7 mouse cellular contexts compared by ENCODE assay signal in genomic region chr14:23529720-23530119, GRCm38 (mm10).
DNase-seq lines count a peak whose midpoint lies in the region; ATAC-seq and TF ChIP-seq lines count a peak whose summit lies in the region.

No protein-coding gene starts in this region.

- peak; percentile 31; the same call in 1 of the 2 replicates for ATAC-seq in embryonic facial prominence, embryonic 14.5 days (ENCODE audit: low read depth)
- no peak for ATAC-seq in limb, embryonic 12.5 days (ENCODE audit: insufficient number of reproducible peaks, insufficient read depth, low FRiP score, low TSS enrichment, low read depth)

- no peak overlapping the region for H3K4me3 ChIP-seq in bone marrow, adult 2 months (replicated peaks; ENCODE audit: control insufficient read depth, low read depth, low read length)
- no peak overlapping the region for H3K4me3 ChIP-seq in embryonic facial prominence, embryonic 14.5 days (ENCODE audit: low read depth, low read length)
- no peak overlapping the region for H3K4me3 ChIP-seq in kidney, adult 2 months (ENCODE audit: insufficient read depth, low read depth, low read length)
- H3K4me3 ChIP-seq in limb, embryonic 12.5 days (replicated peaks), result no peak overlapping the region

- H3K27ac ChIP-seq in bone marrow, adult 2 months (ENCODE audit: control insufficient read depth, insufficient read depth, low read depth, low read length, poor library complexity), result no peak overlapping the region
- H3K27ac ChIP-seq in embryonic facial prominence, embryonic 14.5 days (replicated peaks; ENCODE audit: low read depth, low read length), result peak overlapping the region; percentile 45
- no peak overlapping the region for H3K27ac ChIP-seq in kidney, adult 2 months (ENCODE audit: insufficient read depth, low read depth, low read length)
- peak overlapping the region; percentile 45; the same call in 1 of the 2 replicates for H3K27ac ChIP-seq in limb, embryonic 12.5 days

- TF ChIP-seq POLR2A in bone marrow, adult 2 months (IDR thresholded peaks at IDR 0.05; ENCODE audit: borderline replicate concordance, control insufficient read depth, low read depth, low read length), result no peak
- TF ChIP-seq POLR2A in kidney, adult 2 months (IDR thresholded peaks at IDR 0.05; ENCODE audit: low read depth, low read length), result no peak

- no peaks in the 10 kb centered on the region for H3K4me1 ChIP-seq in bone marrow, adult 2 months (ENCODE audit: control insufficient read depth, insufficient read depth, low read length)
- H3K4me1 ChIP-seq in embryonic facial prominence, embryonic 14.5 days (ENCODE audit: control insufficient read depth, insufficient read depth, low read length), result peaks cover 19% of the 10 kb centered on the region
- H3K4me1 ChIP-seq in kidney, adult 2 months (ENCODE audit: control insufficient read depth, insufficient read depth, low read length), result no peaks in the 10 kb centered on the region; the same call in 1 of the 2 replicates
- H3K4me1 ChIP-seq in limb, embryonic 12.5 days (replicated peaks), result peaks cover 13% of the 10 kb centered on the region

- TF ChIP-seq CTCF in bone marrow, adult 2 months (IDR thresholded peaks at IDR 0.05; ENCODE audit: control insufficient read depth, insufficient read depth, low read length), result peak; percentile 47
- peak; percentile 84 for TF ChIP-seq CTCF in kidney, adult 2 months (conservative IDR thresholded peaks at IDR 0.05; ENCODE audit: insufficient read depth, insufficient read length, low read depth, low read length)

- H3K9ac ChIP-seq in embryonic facial prominence, embryonic 14.5 days (ENCODE audit: low read depth, low read length), result no peak overlapping the region
- H3K9ac ChIP-seq in limb, embryonic 12.5 days (replicated peaks), result no peak overlapping the region

- H3K9me3 ChIP-seq in embryonic facial prominence, embryonic 14.5 days (ENCODE audit: control insufficient read depth, low read length), result peaks cover 6% of the 10 kb centered on the region; the same call in 1 of the 2 replicates
- H3K9me3 ChIP-seq in limb, embryonic 12.5 days, result peaks cover 8% of the 10 kb centered on the region; the same call in 1 of the 2 replicates

- H3K27me3 ChIP-seq in embryonic facial prominence, embryonic 14.5 days (replicated peaks; ENCODE audit: control insufficient read depth, insufficient read depth, low read length), result no peaks in the 10 kb centered on the region
- no peaks in the 10 kb centered on the region for H3K27me3 ChIP-seq in kidney, adult 2 months (replicated peaks; ENCODE audit: control insufficient read depth, insufficient read depth, low read length)
- peaks cover 9% of the 10 kb centered on the region; the same call in 1 of the 2 replicates for H3K27me3 ChIP-seq in limb, embryonic 12.5 days

- no peaks in the 10 kb centered on the region for H3K36me3 ChIP-seq in embryonic facial prominence, embryonic 14.5 days (ENCODE audit: control insufficient read depth, insufficient read depth, low read length)
- H3K36me3 ChIP-seq in kidney, adult 2 months (ENCODE audit: control insufficient read depth, insufficient read depth, low read length), result no peaks in the 10 kb centered on the region
- no peaks in the 10 kb centered on the region for H3K36me3 ChIP-seq in limb, embryonic 12.5 days

- 10% methylated on average over 4 of the region's 4 CpGs for WGBS in bone marrow, adult 2 months
- 5% methylated on average over 4 of the region's 4 CpGs for WGBS in embryonic facial prominence, embryonic 14.5 days
- 9% methylated on average over 4 of the region's 4 CpGs for WGBS in kidney, adult 2 months
- 6% methylated on average over 4 of the region's 4 CpGs for WGBS in limb, embryonic 12.5 days

- DNase-seq in 3134 (ENCODE audit: extremely low read depth, insufficient read length, low spot score) (peak; percentile 2), 416B (ENCODE audit: low read depth) (peak; percentile 57)
- peak; percentile 84 for DNase-seq in embryonic facial prominence, embryonic 14.5 days (ENCODE audit: low spot score)
- DNase-seq in kidney, adult 2 months, result peak; percentile 73
- DNase-seq in retina, postnatal 1 day, result peak; percentile 69

- H3K4me2 ChIP-seq in embryonic facial prominence, embryonic 14.5 days (ENCODE audit: low read depth, low read length), result no peak overlapping the region
- H3K4me2 ChIP-seq in limb, embryonic 12.5 days, result no peak overlapping the region

Comparison
In these comparisons a context has a peak if more than half of its experiments do, and no peak if none do; other contexts are left out.
1. DNase-seq: peak in every context shown above with its lines; median percentile 84 in embryonic facial prominence, embryonic 14.5 days; 73 in kidney, adult 2 months; 69 in retina, postnatal 1 day; 57 in 416B; 2 in 3134.
2. H3K27ac ChIP-seq: peak in embryonic facial prominence, embryonic 14.5 days (single experiment) and limb, embryonic 12.5 days (single experiment); none in bone marrow, adult 2 months (single experiment) and kidney, adult 2 months (single experiment).